Mouse (Mus musculus) limb, embryonic 13.5 days (tissue): ENCODE measurements at regions not wholly inside any gene's neighbourhood (a gene's known extent, or its start where the extent isn't known, plus 50 kb on each side); places are given as distances from the start of the nearest gene placed in this dataset.

Experiments used
- ATAC-seq: fragments of 200-750 bp; cut with Nextera tagmentation; 2 replicates; pipeline ENCODE4 v1.8.0; 2017; ENCODE audit warnings: low read depth, moderate number of reproducible peaks, moderate TSS enrichment; ENCODE audit not compliant: low FRiP score
- H3K27ac ChIP-seq: fragments of 300-500 bp; sonication (generic); 2 replicates; pipeline ENCODE4 v1.5.1; 2015; ENCODE audit warnings: inconsistent platforms, mild to moderate bottlenecking, moderate library complexity
- H3K27me3 ChIP-seq: fragments of 300-500 bp; sonication (generic); 2 replicates; pipeline ENCODE4 v1.6.1; 2015; ENCODE audit warnings: mild to moderate bottlenecking, inconsistent platforms
- H3K36me3 ChIP-seq: fragments of 300-500 bp; sonication (generic); 2 replicates; pipeline ENCODE4 v1.6.1; 2015; ENCODE audit warnings: inconsistent platforms, mild to moderate bottlenecking, moderate library complexity
- H3K4me1 ChIP-seq: fragments of 300-500 bp; sonication (generic); 2 replicates; pipeline ENCODE4 v1.6.1; 2015; ENCODE audit warnings: inconsistent platforms
- H3K4me2 ChIP-seq: fragments of 300-500 bp; sonication (generic); replicated peaks from 2 replicates; pipeline ENCODE4 v1.6.1; 2015; ENCODE audit warnings: inconsistent platforms, mild to moderate bottlenecking, moderate library complexity
- H3K4me3 ChIP-seq: fragments of 300-500 bp; sonication (generic); 2 replicates; pipeline ENCODE4 v1.5.1; 2015; ENCODE audit warnings: moderate library complexity, mild to moderate bottlenecking, inconsistent platforms
- H3K9ac ChIP-seq: fragments of 300-500 bp; sonication (generic); 2 replicates; pipeline ENCODE4 v1.6.1; 2015; ENCODE audit warnings: mild to moderate bottlenecking, inconsistent platforms
- H3K9me3 ChIP-seq: fragments of 300-500 bp; sonication (generic); 2 replicates; pipeline ENCODE4 v1.6.1; 2016; ENCODE audit warnings: inconsistent platforms
- WGBS: fragments of 180-500 bp; shearing (Covaris S2); methylation state at CpG from one replicate; pipeline ENCODE4 v1.1.7; 2015; 5-methylcytosine and 5-hydroxymethylcytosine counted together

- no peak overlapping the region for H3K4me3 ChIP-seq
- H3K4me2 ChIP-seq, result no peak overlapping the region
- H3K9ac ChIP-seq, result no peak overlapping the region
- H3K27me3 ChIP-seq, result no peaks in the 10 kb centered on the region
- ATAC-seq, result no peak
- no peaks in the 10 kb centered on the region for H3K9me3 ChIP-seq
- H3K36me3 ChIP-seq, result no peaks in the 10 kb centered on the region
- H3K27ac ChIP-seq, result no peak overlapping the region
- WGBS, result 85% methylated on average over 5 of the region's 5 CpGs
- H3K4me1 ChIP-seq, result no peaks in the 10 kb centered on the region
Measured at GRCm38 (mm10) chr9:32815473-32815872, 179.5 kb downstream of the Ets1 start.

GRCm38 (mm10) chr9:32816649-32817425, 180.8 kb downstream of the Ets1 start:
- Histone ChIP-seq H3K27ac (no peak overlapping the region), H3K27me3 (no peaks in the 10 kb centered on the region), H3K9me3 (no peaks in the 10 kb centered on the region), H3K4me3 (no peak overlapping the region), H3K4me2 (no peak overlapping the region), H3K4me1 (no peaks in the 10 kb centered on the region), H3K9ac (no peak overlapping the region), H3K36me3 (no peaks in the 10 kb centered on the region)
- 56% methylated on average over 9 of the region's 9 CpGs for WGBS
- ATAC-seq, result no peak

GRCm38 (mm10) chr9:32817442-32818358, 181.7 kb downstream of the Ets1 start:
- Histone ChIP-seq H3K4me1 (no peaks in the 10 kb centered on the region), H3K4me2 (no peak overlapping the region), H3K27me3 (no peaks in the 10 kb centered on the region), H3K36me3 (no peaks in the 10 kb centered on the region), H3K9me3 (no peaks in the 10 kb centered on the region), H3K4me3 (no peak overlapping the region), H3K27ac (no peak overlapping the region), H3K9ac (no peak overlapping the region)
- 51% methylated on average over 7 of the region's 7 CpGs for WGBS
- ATAC-seq, result no peak

GRCm38 (mm10) chr9:32823439-32824133, 187.6 kb downstream of the Ets1 start:
- Histone ChIP-seq H3K9me3 (no peaks in the 10 kb centered on the region), H3K27ac (no peak overlapping the region; the same call in 1 of the 2 replicates), H3K27me3 (no peaks in the 10 kb centered on the region), H3K9ac (no peak overlapping the region), H3K4me3 (no peak overlapping the region), H3K4me1 (peaks cover 12% of the 10 kb centered on the region), H3K36me3 (no peaks in the 10 kb centered on the region), H3K4me2 (peak overlapping the region; percentile 40)
- ATAC-seq, result peak; percentile 57
- WGBS, result 13% methylated on average over 8 of the region's 8 CpGs

GRCm38 (mm10) chr9:32824134-32824531, 188.1 kb downstream of the Ets1 start:
- no peak overlapping the region for H3K9ac ChIP-seq
- peak overlapping the region; percentile 40 for H3K4me2 ChIP-seq
- peaks cover 12% of the 10 kb centered on the region for H3K4me1 ChIP-seq
- H3K36me3 ChIP-seq, result no peaks in the 10 kb centered on the region
- no peaks in the 10 kb centered on the region for H3K9me3 ChIP-seq
- no peak overlapping the region for H3K27ac ChIP-seq
- no peak overlapping the region for H3K4me3 ChIP-seq
- ATAC-seq, result peak; percentile 76
- WGBS, result 14% methylated on average over 6 of the region's 6 CpGs
- no peaks in the 10 kb centered on the region for H3K27me3 ChIP-seq

GRCm38 (mm10) chr9:32830268-32830891, 194.4 kb downstream of the Ets1 start:
- Histone ChIP-seq H3K27me3 (no peaks in the 10 kb centered on the region), H3K9ac (no peak overlapping the region), H3K9me3 (no peaks in the 10 kb centered on the region), H3K4me3 (no peak overlapping the region), H3K4me2 (no peak overlapping the region), H3K4me1 (peaks cover 21% of the 10 kb centered on the region), H3K27ac (no peak overlapping the region), H3K36me3 (no peaks in the 10 kb centered on the region)
- WGBS, result 24% methylated on average over 2 of the region's 2 CpGs
- no peak for ATAC-seq

- Histone ChIP-seq H3K9me3 (no peaks in the 10 kb centered on the region), H3K9ac (no peak overlapping the region), H3K27me3 (no peaks in the 10 kb centered on the region), H3K36me3 (no peaks in the 10 kb centered on the region), H3K4me3 (no peak overlapping the region), H3K4me2 (no peak overlapping the region), H3K4me1 (peaks cover 37% of the 10 kb centered on the region), H3K27ac (no peak overlapping the region)
- no peak for ATAC-seq
- WGBS, result 84% methylated on average over 8 of the region's 8 CpGs
Measured at GRCm38 (mm10) chr9:32833373-32833772, 197.4 kb downstream of the Ets1 start.

- 22% methylated on average over 13 of the region's 13 CpGs for WGBS
- Histone ChIP-seq H3K9me3 (no peaks in the 10 kb centered on the region), H3K4me1 (peaks cover 32% of the 10 kb centered on the region), H3K27ac (no peak overlapping the region), H3K4me3 (no peak overlapping the region), H3K27me3 (no peaks in the 10 kb centered on the region), H3K9ac (no peak overlapping the region), H3K36me3 (no peaks in the 10 kb centered on the region), H3K4me2 (no peak overlapping the region)
- no peak for ATAC-seq
Measured at GRCm38 (mm10) chr9:32834751-32835625, 199.0 kb downstream of the Ets1 start.

GRCm38 (mm10) chr9:32835626-32835971, 199.6 kb downstream of the Ets1 start:
- H3K27ac ChIP-seq, result no peak overlapping the region
- no peak overlapping the region for H3K4me2 ChIP-seq
- no peaks in the 10 kb centered on the region for H3K27me3 ChIP-seq
- 10% methylated on average over 4 of the region's 4 CpGs for WGBS
- H3K4me1 ChIP-seq, result peaks cover 27% of the 10 kb centered on the region
- H3K9ac ChIP-seq, result no peak overlapping the region
- no peak overlapping the region for H3K4me3 ChIP-seq
- H3K9me3 ChIP-seq, result no peaks in the 10 kb centered on the region
- H3K36me3 ChIP-seq, result no peaks in the 10 kb centered on the region
- no peak for ATAC-seq

GRCm38 (mm10) chr9:32836371-32836770, 200.3 kb downstream of the Ets1 start:
- H3K4me2 ChIP-seq, result no peak overlapping the region
- no peaks in the 10 kb centered on the region for H3K9me3 ChIP-seq
- no peak overlapping the region for H3K27ac ChIP-seq
- no peak overlapping the region for H3K4me3 ChIP-seq
- no peak overlapping the region for H3K9ac ChIP-seq
- H3K4me1 ChIP-seq, result peaks cover 24% of the 10 kb centered on the region
- no peak for ATAC-seq
- H3K36me3 ChIP-seq, result no peaks in the 10 kb centered on the region
- no peaks in the 10 kb centered on the region for H3K27me3 ChIP-seq
- 27% methylated on average over 5 of the region's 5 CpGs for WGBS

GRCm38 (mm10) chr9:32847361-32847760, 211.3 kb downstream of the Ets1 start:
- Histone ChIP-seq H3K4me3 (no peak overlapping the region), H3K27me3 (no peaks in the 10 kb centered on the region), H3K27ac (no peak overlapping the region), H3K36me3 (no peaks in the 10 kb centered on the region), H3K9me3 (no peaks in the 10 kb centered on the region), H3K9ac (no peak overlapping the region), H3K4me1 (peaks cover 3% of the 10 kb centered on the region), H3K4me2 (no peak overlapping the region)
- ATAC-seq, result no peak
- WGBS, result 93% methylated on average over 2 of the region's 2 CpGs
